Mouse (Mus musculus): ENCODE measurements around the gene Sgpp2. TPM values are rescaled to one million over a fixed set of nuclear protein-coding genes. Genes with fewer than 3 reads are reported as not detected.

Gene Sgpp2
- not detected in 2 replicates for polyA plus RNA-seq (2012; ENCODE audit: insufficient read depth, insufficient read length, low replicate concordance, missing spikeins)

DNA sequence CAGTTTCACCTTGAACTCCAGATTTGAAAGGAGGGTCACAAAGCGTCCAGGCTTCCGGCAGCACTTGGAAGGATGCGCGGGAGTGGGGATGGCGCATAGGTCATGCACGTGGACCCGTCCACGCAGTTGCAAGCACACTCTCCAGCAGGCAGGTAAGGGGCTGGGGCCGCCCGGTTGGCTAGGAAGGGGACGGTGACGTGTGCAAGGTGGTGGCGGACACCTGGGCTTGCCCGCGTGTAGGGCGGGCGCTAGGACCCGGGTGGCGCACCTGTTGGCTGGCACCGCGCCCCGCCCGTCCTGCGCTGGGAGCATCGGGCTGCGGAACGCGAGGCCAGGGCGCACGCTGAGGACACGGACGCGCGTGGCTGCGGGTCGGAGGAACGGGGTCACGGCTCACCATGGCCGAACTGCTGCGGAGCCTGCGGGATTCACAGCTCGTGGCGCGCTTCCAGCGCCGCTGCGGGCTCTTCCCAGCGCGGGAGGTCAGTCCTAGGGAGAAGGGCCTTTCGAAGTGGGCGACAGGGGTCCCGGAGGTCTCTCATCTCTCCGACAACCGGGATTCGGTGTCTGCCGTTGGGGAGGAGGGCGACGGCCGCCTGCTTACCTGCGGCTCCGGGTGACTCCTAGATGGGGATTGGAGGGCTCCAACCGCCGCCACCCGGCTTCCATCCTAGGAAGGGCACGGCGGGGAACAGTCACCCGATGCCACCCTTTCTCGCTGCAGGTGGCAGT is at the start of gene Sgpp2:
TSS of gene Sgpp2 (plus strand) at position 325 of the 732 bp plus-strand sequence.
- TF ChIP-seq POLR2A (IDR thresholded peaks at IDR 0.05; ENCODE audit: insufficient read depth, low read depth, low read length) (no peak), CTCF (IDR thresholded peaks at IDR 0.05; ENCODE audit: insufficient read depth, low read depth, low read length) (no peak)
- Histone ChIP-seq H3K27ac (ENCODE audit: insufficient read depth, low read depth, low read length) (no peak within 1 kb of the TSS), H3K4me1 (ENCODE audit: control insufficient read depth, insufficient read depth, low read length) (peaks cover 14% of the 10 kb centered on the region), H3K4me3 (ENCODE audit: insufficient read depth, low read depth, low read length) (peak within 1 kb of the TSS; percentile 50)
- WGBS = 1% methylated on average over 68 of the region's 68 CpGs

GRCm38 (mm10) chr1:78267519-78267918 is 42.6 kb upstream of the Sgpp2 start:
- Histone ChIP-seq H3K27ac (ENCODE audit: insufficient read depth, low read depth, low read length) (no peak overlapping the region), H3K4me1 (ENCODE audit: control insufficient read depth, insufficient read depth, low read length) (no peaks in the 10 kb centered on the region), H3K4me3 (ENCODE audit: insufficient read depth, low read depth, low read length) (no peak overlapping the region)
- WGBS = 66% methylated on average over 5 of the region's 5 CpGs
- no peak for TF ChIP-seq CTCF (IDR thresholded peaks at IDR 0.05; ENCODE audit: insufficient read depth, low read depth, low read length)
- no peak for TF ChIP-seq POLR2A (IDR thresholded peaks at IDR 0.05; ENCODE audit: insufficient read depth, low read depth, low read length)

DNA sequence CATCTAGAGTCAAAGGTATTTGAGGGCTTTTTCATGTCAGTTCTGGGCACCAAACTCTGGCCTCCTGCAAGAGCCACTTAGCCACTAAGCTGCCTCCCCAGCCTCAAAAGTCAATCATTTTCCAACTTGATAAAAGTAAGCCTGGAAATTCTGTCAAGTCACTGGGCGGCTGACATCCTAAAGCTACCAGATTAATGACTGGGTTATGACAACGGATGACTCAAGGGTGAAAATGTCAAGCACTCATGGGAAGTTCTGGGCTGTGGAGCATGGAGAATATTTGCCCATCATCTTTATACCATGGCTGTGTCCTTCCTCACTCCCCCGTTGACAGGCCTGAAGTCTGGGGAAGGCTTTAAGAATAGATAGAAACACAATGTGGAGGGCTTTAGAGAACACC is 37.2 kb upstream of the Sgpp2 start:
- no peaks in the 10 kb centered on the region for H3K4me1 ChIP-seq (ENCODE audit: control insufficient read depth, insufficient read depth, low read length)
- no peak for TF ChIP-seq POLR2A (IDR thresholded peaks at IDR 0.05; ENCODE audit: insufficient read depth, low read depth, low read length)
- no peak for TF ChIP-seq CTCF (IDR thresholded peaks at IDR 0.05; ENCODE audit: insufficient read depth, low read depth, low read length)
- no peak overlapping the region for H3K27ac ChIP-seq (ENCODE audit: insufficient read depth, low read depth, low read length)
- no peak overlapping the region for H3K4me3 ChIP-seq (ENCODE audit: insufficient read depth, low read depth, low read length)
- 93% methylated on average over 3 of the region's 3 CpGs for WGBS

DNA sequence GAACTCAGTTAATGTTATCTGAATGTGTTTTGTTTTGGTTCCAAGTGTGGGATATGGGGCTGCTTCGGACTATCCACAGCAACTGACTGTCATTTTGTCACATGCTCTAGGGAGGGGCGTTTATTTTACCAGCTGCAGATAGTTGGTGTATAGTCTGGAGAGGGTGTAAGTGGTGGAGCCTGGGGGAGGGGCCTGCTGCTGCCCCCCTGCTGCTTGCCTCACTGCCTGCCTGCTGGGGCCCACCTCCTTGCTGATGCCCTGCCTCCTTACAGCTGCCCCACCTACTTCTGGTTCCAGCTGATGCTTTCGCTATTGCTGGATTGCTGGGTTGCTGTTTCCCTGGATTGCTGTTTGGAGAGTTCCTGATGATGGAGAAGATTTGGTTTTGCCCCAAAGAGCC is 31.0 kb upstream of the Sgpp2 start:
- Histone ChIP-seq H3K4me1 (ENCODE audit: control insufficient read depth, insufficient read depth, low read length) (no peaks in the 10 kb centered on the region), H3K4me3 (ENCODE audit: insufficient read depth, low read depth, low read length) (no peak overlapping the region), H3K27ac (ENCODE audit: insufficient read depth, low read depth, low read length) (no peak overlapping the region)
- WGBS = 57% methylated on average over 3 of the region's 3 CpGs
- TF ChIP-seq POLR2A (IDR thresholded peaks at IDR 0.05; ENCODE audit: insufficient read depth, low read depth, low read length) (no peak), CTCF (IDR thresholded peaks at IDR 0.05; ENCODE audit: insufficient read depth, low read depth, low read length) (no peak)

GRCm38 (mm10) chr1:78292397-78292796 is 17.7 kb upstream of the Sgpp2 start:
- H3K4me3 ChIP-seq (ENCODE audit: insufficient read depth, low read depth, low read length) = no peak overlapping the region
- H3K27ac ChIP-seq (ENCODE audit: insufficient read depth, low read depth, low read length) = no peak overlapping the region
- WGBS = 84% methylated on average over 3 of the region's 3 CpGs
- no peaks in the 10 kb centered on the region for H3K4me1 ChIP-seq (ENCODE audit: control insufficient read depth, insufficient read depth, low read length)
- TF ChIP-seq CTCF (IDR thresholded peaks at IDR 0.05; ENCODE audit: insufficient read depth, low read depth, low read length) (no peak), POLR2A (IDR thresholded peaks at IDR 0.05; ENCODE audit: insufficient read depth, low read depth, low read length) (no peak)

DNA sequence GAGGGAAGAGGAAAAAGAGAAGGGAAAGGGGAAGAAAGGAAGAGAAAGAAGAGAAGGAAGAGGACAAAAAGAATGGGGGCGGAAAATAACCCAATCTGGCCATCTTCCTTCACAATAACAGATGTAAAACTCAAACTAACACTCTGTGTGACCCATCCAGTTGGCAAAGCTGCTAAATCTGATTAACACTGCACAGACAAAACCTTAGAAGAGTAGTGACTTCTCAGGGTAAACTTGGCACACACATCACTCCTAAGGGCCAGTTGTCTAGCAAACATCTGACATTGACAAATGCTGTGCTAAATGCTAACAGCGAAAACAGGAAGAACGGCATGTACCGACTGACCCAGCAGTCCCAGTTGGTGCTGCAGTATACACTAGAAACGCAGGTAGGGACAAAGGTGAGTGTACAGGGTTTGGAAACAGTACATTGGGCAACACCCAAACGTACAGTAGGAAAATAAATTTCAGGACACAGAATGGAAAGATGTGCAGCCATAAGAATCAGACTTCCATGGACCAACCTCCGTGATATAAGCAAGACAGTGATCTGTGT is 10.4 kb upstream of the Sgpp2 start:
- H3K27ac ChIP-seq (ENCODE audit: insufficient read depth, low read depth, low read length) = no peak overlapping the region
- H3K4me3 ChIP-seq (ENCODE audit: insufficient read depth, low read depth, low read length) = no peak overlapping the region
- H3K4me1 ChIP-seq (ENCODE audit: control insufficient read depth, insufficient read depth, low read length) = no peaks in the 10 kb centered on the region
- TF ChIP-seq CTCF (IDR thresholded peaks at IDR 0.05; ENCODE audit: insufficient read depth, low read depth, low read length) (no peak), POLR2A (IDR thresholded peaks at IDR 0.05; ENCODE audit: insufficient read depth, low read depth, low read length) (no peak)
- WGBS = 87% methylated on average over 7 of the region's 7 CpGs

- no peak overlapping the region for H3K27ac ChIP-seq (ENCODE audit: insufficient read depth, low read depth, low read length)
- H3K4me1 ChIP-seq (ENCODE audit: control insufficient read depth, insufficient read depth, low read length) = peaks cover 14% of the 10 kb centered on the region
- TF ChIP-seq POLR2A (IDR thresholded peaks at IDR 0.05; ENCODE audit: insufficient read depth, low read depth, low read length) (no peak), CTCF (IDR thresholded peaks at IDR 0.05; ENCODE audit: insufficient read depth, low read depth, low read length) (no peak)
- H3K4me3 ChIP-seq (ENCODE audit: insufficient read depth, low read depth, low read length) = no peak overlapping the region
- WGBS = 90% methylated on average over 1 of the region's 1 CpGs
Observed at GRCm38 (mm10) chr1:78308688-78309087, 1.5 kb upstream of the Sgpp2 start.

DNA sequence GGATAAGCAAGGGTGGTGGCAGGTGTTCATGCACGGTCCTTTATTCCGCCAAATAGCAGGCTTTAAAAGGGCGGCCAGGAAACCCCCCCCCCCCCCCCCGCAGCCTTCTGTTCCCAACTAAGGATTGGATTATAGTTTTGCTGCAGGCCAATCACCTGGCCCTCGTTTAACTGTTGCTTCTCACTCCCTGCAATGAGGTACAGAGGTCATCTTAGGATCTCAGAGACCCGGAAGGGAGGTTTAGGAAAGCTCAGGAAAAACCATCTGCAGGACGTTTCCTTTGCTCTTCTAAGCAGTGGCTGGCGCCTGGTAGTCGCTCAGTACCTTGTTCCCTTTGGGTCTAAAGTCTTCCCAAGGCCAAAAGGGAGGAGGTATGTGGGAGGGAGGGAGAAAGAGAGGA is 865 bp upstream of the Sgpp2 start:
- WGBS = 20% methylated on average over 9 of the region's 9 CpGs
- Histone ChIP-seq H3K27ac (ENCODE audit: insufficient read depth, low read depth, low read length) (no peak overlapping the region), H3K4me3 (ENCODE audit: insufficient read depth, low read depth, low read length) (no peak overlapping the region), H3K4me1 (ENCODE audit: control insufficient read depth, insufficient read depth, low read length) (peaks cover 14% of the 10 kb centered on the region)
- TF ChIP-seq CTCF (IDR thresholded peaks at IDR 0.05; ENCODE audit: insufficient read depth, low read depth, low read length) (no peak), POLR2A (IDR thresholded peaks at IDR 0.05; ENCODE audit: insufficient read depth, low read depth, low read length) (no peak)

DNA sequence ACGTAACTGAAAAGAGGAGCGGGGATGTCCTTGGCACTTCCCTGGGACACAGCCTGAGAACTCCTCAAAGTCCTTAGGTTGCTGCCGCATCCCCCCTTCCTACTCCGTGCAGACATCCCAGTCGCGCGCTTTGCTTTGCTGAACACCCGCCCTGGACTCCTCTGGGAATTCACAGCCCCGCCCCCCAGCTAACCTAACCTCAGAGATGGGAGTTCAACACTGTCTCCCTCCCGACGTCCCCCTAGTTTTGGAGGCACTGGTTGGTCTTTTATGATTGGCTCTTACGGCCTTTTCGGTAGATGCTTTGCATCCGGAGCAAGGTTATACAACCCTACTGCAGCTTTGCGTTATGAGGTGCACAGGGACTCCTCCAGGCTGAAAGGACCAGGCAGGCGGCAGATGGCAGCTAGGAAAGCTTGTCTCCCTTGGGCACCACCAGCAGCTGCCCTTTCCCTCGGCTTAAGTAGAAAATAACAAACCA is 756 bp downstream of the Sgpp2 start:
- TF ChIP-seq CTCF (IDR thresholded peaks at IDR 0.05; ENCODE audit: insufficient read depth, low read depth, low read length) (no peak), POLR2A (IDR thresholded peaks at IDR 0.05; ENCODE audit: insufficient read depth, low read depth, low read length) (no peak)
- Histone ChIP-seq H3K27ac (ENCODE audit: insufficient read depth, low read depth, low read length) (no peak overlapping the region), H3K4me3 (ENCODE audit: insufficient read depth, low read depth, low read length) (peak overlapping the region; percentile 50), H3K4me1 (ENCODE audit: control insufficient read depth, insufficient read depth, low read length) (peaks cover 14% of the 10 kb centered on the region)
- WGBS = 1% methylated on average over 17 of the region's 17 CpGs

Measured in olfactory bulb, adult 2 months (tissue).